Mouse (Mus musculus) erythroid progenitor cell, adult 5-6 weeks (primary cell): Measurements from ENCODE around the gene Map2k3. TPM values are rescaled to one million over a fixed set of nuclear protein-coding genes. Genes with fewer than 3 reads are reported as not detected.

ENCODE experiments used
- ATAC-seq: replicated peaks from 2 replicates; pipeline ENCODE4 v1.8.0; 2016; ENCODE audit warnings: moderate number of reproducible peaks, mild to moderate bottlenecking, moderate TSS enrichment, inconsistent platforms; ENCODE audit not compliant: poor library complexity, low FRiP score, severe bottlenecking
- total RNA-seq, 2 experiments: library from RNA; stranded (forward) in 1 of 2; stranded (reverse) in 1 of 2; fragments of 150-400 nt in 1 of 2; fragments of 186-747, 209-891 nt in 1 of 2; gene quantifications; 2 replicates each; pipeline versions ENCODE4 v1.2.3 to v1.2.4; 2015 to 2017; ENCODE audit warnings: low replicate concordance in 2 of 2

Map2k3 gene
- total RNA-seq, 2 experiments from 2014 or later = 93.2 to 105 TPM

DNA sequence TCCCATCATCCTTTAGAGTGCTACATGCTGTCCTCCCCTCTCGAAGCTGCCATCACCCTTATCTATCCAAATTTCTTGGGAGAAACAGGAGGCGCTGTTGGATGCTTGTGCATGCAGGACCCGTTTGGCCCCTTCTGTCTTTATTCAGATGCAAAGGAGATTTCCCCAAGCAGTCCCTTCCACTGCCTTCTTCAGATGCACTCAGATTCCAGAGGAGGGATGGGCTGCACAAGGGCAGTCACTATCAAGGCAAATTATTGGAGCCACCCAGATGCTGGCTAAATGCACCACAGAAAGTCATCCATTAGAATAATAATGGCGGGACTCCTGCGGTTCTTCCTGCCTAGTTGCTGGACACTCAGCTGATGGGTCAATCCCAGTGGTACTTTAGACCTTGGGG is 8.9 kb upstream of the Map2k3 start:
- no peak for ATAC-seq

DNA sequence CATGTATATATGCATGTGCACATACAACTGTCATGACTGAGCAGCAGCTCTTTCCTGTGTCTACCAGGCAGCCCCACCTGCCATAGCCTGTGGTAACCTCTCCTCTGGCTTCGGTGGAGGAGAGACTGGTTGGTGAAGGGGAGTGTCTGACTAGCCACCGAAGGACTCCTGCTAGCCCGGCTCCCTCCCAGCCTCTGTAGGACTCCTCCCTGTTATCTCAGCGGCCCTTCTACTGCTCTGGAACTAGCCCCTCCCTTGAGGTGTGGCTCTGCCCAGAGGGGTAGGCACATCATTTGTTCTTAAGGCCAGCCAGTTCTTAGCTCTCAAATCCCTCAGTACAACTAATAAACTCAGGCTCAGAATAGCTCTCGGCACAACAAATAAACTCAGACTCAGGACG is 7.3 kb upstream of the Map2k3 start:
- peak; percentile 83 for ATAC-seq

GRCm38 (mm10) chr11:60924981-60925380 is 6.9 kb upstream of the Map2k3 start:
- peak; percentile 45 for ATAC-seq

DNA sequence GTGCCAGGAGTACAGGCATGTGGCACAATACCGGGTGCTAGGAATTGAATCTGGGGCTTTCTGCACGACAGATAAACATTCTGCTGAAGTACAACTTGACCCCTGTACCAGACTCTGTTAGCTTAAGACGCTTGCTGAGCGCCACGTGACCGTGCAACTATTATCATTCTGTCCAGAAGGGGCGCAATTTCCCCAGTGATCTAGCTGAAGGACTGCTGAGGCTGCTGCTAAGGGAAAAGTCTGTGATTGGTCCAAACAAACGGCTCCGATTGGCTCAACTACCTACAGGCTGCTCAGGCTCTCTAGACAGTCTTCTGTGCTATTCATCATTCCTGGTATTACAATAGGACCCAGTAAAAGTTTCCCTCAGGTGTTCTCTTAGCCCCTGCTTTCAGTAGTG is 4.6 kb upstream of the Map2k3 start:
- ATAC-seq = peak; percentile 41

DNA sequence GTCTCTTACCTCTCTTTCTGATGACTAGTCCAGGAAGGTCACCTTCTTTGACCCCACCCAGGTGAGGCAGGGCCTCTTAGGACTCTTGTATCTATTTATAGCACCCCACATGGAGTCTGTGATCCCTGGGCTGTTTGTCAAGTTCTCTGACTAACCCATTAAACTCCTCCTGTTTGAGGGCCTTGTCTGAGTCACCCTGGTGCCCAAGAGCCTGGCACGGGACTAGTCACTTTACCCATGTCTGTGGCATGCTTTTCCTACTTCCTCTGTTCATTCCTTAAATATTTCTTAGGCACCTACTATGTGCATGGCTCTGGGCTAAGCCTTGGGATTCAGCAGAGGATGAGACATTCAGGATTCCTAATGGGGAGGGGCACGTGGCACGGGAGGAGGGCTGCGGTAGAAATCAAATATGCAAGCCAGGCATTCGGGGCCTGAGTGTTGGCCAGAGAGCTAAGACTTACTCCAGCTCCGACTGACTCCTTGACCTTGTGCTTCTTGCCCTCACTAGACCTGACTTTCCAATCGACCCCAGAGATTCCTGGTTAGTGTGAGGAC is 1.0 kb upstream of the Map2k3 start:
- ATAC-seq = no peak

DNA sequence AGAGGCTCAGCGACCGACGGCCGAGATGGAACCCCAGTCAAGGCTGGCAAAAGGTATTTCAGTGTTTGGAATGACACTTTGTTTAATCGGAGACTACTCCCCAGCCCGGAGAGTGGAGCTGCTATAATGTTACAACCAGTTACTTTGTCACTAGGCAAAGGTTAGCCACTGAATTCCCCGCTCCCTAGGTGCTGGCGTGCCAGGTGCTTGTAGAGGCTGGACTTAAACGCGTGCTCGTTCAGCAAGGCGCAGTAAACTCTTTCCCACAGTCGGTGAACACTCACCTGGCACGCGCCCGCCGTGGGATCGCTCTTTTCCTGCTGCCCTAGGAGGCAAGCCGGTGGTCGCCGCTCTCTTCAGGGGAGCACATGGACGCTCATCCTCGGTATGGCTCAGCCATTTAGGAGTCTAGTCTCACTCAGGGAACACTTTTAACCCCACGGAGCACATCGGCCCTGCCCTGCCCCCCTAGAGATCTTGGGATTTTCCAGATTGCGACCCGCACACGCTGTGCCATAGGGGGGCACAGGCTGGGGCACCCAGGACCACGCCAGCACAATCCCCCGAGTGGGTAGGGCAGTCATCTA is 458 bp upstream of the Map2k3 start:
- ATAC-seq = peak; percentile 2; the same call in 1 of the 2 replicates

GRCm38 (mm10) chr11:60932503-60933020 is 729 bp downstream of the Map2k3 start:
- no peak for ATAC-seq

DNA sequence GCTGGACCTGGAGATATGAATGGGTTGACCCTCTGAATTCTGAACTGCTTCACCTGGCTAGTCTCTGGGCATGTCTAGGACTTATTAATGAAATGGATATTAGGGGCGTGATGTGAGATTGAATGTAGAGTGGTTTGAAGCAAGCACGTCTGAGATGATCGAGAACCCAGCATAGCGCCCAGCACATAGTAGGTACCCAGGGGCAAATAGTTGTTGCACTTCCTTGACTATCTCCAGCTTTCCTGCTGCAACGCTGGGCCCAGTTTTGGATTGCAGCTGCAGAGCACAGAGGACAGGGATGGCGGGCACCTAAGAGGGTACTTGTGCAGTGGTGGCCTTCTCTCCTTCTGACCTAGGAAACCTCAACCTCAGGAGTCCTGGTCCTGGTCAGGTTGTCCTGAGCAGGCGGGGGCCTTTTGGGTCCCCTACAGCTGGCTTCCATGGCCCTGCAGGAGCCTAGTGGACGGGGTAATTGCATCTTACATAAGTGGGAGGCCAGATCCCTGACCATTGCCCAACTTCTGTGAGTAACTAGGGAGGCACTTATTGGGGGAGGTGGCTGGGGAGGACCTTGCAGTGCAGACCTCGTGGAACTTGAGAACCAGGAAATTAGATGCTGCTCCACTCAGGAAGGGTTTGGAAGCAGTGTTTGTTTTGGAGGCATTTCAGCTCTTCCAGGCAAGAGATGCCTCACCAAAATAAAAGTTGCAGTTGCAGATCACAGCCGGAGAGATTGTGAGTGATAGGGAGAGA is 1.5 kb downstream of the Map2k3 start:
- ATAC-seq = no peak

DNA sequence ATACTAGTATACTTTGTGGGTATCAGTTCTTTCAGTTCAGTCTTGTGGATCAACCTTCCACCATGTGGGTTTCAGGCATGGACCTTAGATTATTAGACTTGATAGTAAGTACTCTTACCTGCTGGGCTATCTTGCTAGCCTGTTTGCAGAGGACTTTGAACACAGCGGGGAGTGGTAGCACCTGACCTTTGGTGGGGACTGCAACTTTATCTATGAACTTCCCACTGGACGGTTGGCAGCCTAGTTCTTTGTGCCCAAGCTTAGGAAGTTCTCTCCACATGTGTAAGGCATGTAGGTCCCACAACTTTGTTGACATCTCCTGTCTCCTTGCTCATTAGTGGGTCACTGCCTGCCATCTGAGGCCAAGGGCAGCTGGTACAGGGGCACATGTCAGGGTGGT is 3.0 kb downstream of the Map2k3 start:
- ATAC-seq = no peak

GRCm38 (mm10) chr11:60935326-60935974 is 3.6 kb downstream of the Map2k3 start:
- peak; percentile 84 for ATAC-seq

GRCm38 (mm10) chr11:60935975-60936373 is 4.1 kb downstream of the Map2k3 start:
- ATAC-seq = no peak

DNA sequence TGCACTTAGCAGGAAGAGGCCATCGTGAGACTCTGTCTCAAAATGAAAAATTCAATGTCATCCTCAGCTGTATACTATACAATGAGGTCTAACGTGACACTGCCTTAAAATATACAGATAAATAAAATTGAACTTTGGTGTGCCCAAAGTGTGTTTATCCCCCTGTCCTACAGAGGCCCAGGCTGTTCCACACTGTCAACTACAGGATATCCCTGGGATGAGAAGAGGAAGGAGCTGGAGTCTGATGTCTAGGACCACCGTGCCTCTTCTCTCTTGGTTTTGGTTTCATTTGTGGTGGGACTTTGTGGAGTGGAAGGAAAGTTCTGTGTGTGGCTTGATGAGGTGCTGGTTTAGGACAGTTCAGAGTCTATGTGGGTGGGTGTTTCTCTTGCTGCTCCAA is 5.8 kb downstream of the Map2k3 start:
- no peak for ATAC-seq

- ATAC-seq = no peak
These were observed 7.7 kb downstream of the Map2k3 start for GRCm38 (mm10) chr11:60939487-60939886.

GRCm38 (mm10) chr11:60940501-60940900 is 8.7 kb downstream of the Map2k3 start:
- ATAC-seq = no peak

GRCm38 (mm10) chr11:60941370-60941769 is 9.5 kb downstream of the Map2k3 start:
- no peak for ATAC-seq

DNA sequence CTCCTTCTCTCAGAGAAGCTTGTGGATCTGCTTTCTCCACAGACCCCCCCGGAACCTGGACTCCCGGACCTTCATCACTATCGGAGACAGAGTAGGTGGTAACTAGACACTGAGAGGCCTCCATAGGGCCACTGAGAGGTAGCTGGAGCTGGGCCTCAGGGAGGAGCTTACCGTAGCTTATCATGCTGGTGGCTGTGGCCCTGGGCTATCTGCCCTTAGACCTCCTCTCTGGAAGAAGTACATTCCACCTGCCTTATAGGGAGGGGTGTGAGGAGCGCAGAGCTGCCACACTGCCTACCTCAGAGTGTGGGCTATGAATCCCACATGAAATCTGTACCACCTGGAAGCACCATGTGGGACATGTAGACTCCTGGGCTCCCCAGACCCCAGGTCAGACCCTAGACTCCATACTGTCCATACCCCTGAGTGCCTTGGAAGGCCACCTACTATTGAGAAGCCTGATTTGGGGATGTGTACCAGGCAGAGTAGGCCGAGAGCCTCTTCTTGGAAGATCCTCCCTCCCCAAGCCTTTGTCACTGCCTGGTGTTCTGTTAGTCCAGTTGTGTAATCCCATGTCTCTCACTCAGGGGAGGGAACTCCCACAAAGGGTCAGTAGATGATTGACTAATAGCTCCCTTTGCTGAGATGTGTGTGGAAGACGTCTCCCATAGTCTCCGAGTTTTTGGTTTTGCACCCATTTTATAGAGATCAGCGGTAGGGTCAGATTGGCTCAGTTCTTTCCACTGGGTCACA is 10.6 kb downstream of the Map2k3 start:
- ATAC-seq = no peak

DNA sequence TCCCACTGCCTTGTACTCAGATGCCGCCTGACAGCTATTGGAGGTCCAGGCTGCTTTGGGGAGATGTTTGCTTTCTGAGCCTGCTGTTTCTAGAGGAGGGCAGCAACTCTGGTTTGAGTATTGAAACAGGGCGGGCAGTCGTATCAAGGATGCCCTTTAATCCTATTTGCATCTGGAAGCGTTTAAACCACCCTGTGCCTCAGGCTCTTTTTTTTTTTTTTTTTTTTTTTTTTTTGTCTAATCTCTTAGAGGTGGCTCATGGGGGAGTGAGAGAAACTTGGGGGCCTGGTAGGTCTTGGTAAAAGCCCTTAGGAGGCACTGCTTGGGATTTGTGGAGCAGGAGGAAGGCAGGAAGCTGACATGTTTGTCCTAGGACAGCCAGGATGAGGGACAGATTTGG is 13.2 kb downstream of the Map2k3 start:
- no peak for ATAC-seq

DNA sequence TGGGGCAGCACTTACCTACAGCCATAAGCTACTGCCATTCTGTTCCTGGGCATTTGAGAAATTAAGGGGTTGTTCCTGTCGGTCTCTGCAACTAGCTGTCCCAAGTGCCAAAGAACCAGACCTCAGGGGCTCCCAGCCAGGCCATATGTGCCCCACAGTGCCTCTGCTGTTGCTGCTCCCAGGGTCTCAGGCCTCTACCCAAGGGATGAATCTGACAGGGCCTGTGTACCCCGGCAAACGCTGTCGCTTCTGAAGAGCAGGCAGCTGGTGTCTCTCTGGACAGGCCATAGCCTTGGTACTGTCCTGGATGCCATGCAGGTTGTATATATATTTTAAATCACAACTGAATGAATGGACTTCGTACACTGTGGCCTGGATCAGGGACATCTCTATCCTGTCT is 20.1 kb downstream of the Map2k3 start:
- ATAC-seq = no peak

GRCm38 (mm10) chr11:60952362-60952761 is 20.5 kb downstream of the Map2k3 start:
- no peak for ATAC-seq

DNA sequence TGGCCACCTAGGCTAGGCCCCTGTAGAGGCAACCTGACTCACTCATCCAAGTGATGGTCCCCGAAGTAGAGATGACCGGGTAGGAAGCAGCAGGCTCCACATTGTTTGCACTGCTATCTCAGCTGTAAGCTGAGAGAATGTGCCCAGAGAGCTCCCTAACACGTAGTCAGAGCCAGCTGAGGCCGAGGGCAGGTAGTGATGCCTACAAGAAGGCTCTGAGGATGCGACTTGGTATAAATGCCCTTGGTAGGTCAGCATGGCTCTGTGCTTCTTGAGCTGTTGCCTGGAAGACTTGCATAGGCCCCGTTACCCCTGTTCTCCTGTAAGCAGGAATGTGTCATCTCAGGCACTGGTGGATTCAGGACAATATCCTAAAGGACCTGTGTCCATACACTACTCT is 21.2 kb downstream of the Map2k3 start:
- ATAC-seq = no peak
